Mouse (Mus musculus): ENCODE results near the gene Srsf7.
"Not testable (repeated sequence)": the region's sequence is repeated elsewhere in the genome, so short reads cannot be mapped to it uniquely, and the experiment has no call there.

Srsf7 gene

GRCm38 (mm10) chr17:80206671-80207581 is at the start of gene Srsf7, which contains the start of gene Ttc39d:
TSS of gene Srsf7 (minus strand) at chr17:80207307.
TSS of gene Ttc39d (plus strand) at chr17:80207460.
- peak; percentile 98 for DNase-seq (ENCODE audit: low read depth, low spot score)

GRCm38 (mm10) chr17:80255208-80255607 is 48.1 kb upstream of the Srsf7 start:
- no peak for DNase-seq (ENCODE audit: low read depth, low spot score)

DNA sequence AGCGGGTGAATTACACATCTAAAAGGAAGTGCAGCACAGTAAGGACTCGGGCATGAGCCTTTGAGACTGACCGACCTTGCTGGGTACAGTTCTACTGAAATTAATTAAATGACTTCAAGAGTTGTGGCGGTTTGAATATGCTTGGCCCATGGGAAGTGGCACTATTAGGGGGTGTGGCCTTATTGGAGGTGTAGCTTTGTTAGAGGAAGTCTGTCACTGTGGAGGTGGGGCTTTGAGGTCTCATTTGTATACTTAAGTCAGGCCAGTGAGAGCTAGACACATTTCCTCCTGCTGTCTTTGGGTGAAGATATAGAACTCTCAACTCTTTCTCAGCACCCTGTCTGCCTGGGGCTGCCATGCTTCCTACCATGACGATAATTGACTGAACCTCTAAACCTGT is 47.3 kb upstream of the Srsf7 start:
- DNase-seq (ENCODE audit: low read depth, low spot score) = no peak

- no peak for DNase-seq (ENCODE audit: low read depth, low spot score)
Measured at GRCm38 (mm10) chr17:80252757-80253525, 45.8 kb upstream of the Srsf7 start.

GRCm38 (mm10) chr17:80243116-80243515 is 36.0 kb upstream of the Srsf7 start:
- no peak for DNase-seq (ENCODE audit: low read depth, low spot score)

- DNase-seq (ENCODE audit: low read depth, low spot score) = no peak
Measured at GRCm38 (mm10) chr17:80241594-80241993, 34.5 kb upstream of the Srsf7 start.

- no peak for DNase-seq (ENCODE audit: low read depth, low spot score)
Measured at GRCm38 (mm10) chr17:80237475-80237874, 30.4 kb upstream of the Srsf7 start.

GRCm38 (mm10) chr17:80236805-80237204 is 29.7 kb upstream of the Srsf7 start:
- no peak for DNase-seq (ENCODE audit: low read depth, low spot score)

- DNase-seq (ENCODE audit: low read depth, low spot score) = no peak
Measured at GRCm38 (mm10) chr17:80235477-80235876, 28.4 kb upstream of the Srsf7 start.

- no peak for DNase-seq (ENCODE audit: low read depth, low spot score)
Measured at GRCm38 (mm10) chr17:80234376-80234775, 27.3 kb upstream of the Srsf7 start.

GRCm38 (mm10) chr17:80233844-80234243 is 26.7 kb upstream of the Srsf7 start:
- no peak for DNase-seq (ENCODE audit: low read depth, low spot score)

GRCm38 (mm10) chr17:80229396-80229795 is 22.3 kb upstream of the Srsf7 start:
- no peak for DNase-seq (ENCODE audit: low read depth, low spot score)

- DNase-seq (ENCODE audit: low read depth, low spot score) = not testable (repeated sequence)
Measured at GRCm38 (mm10) chr17:80225142-80225541, 18.0 kb upstream of the Srsf7 start.

- DNase-seq (ENCODE audit: low read depth, low spot score) = peak; percentile 80
Measured at GRCm38 (mm10) chr17:80224326-80225116, 17.4 kb upstream of the Srsf7 start, which contains the start of gene Gemin6. TSS of gene Gemin6 (plus strand) at chr17:80224441.

- no peak for DNase-seq (ENCODE audit: low read depth, low spot score)
Measured at GRCm38 (mm10) chr17:80223829-80224228, 16.7 kb upstream of the Srsf7 start.

- DNase-seq (ENCODE audit: low read depth, low spot score) = no peak
Measured at GRCm38 (mm10) chr17:80221890-80222628, 15.0 kb upstream of the Srsf7 start.

DNA sequence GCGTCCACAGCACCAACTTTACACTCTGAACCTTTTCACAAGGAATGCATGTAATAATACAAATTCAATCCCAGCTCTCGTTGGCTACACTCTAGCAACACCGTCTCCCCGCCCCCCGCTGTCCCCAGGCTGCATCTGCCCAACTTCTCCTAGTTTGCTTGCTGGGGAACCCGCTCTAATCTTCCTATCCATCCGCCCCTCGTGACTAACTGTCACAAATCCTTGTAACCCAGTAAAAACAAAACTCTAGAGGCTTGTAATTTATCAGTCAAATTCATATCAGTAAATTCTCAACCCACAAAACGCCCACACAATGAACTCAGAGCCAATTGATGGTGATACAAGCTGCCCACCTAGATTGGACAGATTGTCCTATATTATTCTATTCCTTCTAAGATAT is 14.1 kb upstream of the Srsf7 start:
- no peak for DNase-seq (ENCODE audit: low read depth, low spot score)

- no peak for DNase-seq (ENCODE audit: low read depth, low spot score)
Measured at GRCm38 (mm10) chr17:80220131-80220530, 13.0 kb upstream of the Srsf7 start.

DNA sequence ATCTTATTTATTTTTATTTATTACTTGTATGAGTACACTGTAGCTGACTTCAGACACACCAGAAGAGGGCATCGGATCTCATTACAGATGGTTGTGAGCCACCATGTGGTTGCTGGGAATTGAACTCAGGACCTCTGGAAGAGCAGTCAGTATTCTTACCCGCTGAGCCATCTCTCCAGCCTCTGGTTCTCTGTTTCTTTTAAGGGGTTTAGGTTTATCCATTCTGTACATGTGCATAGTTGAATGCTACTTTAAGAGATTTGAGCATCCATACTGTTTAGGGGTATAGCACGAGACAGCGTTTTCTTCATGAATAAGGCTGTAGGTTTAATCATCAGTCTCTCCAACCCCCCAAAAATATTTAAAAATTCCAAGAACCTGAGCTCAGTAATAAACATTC is 6.9 kb upstream of the Srsf7 start:
- not testable (repeated sequence) for DNase-seq (ENCODE audit: low read depth, low spot score)

- no peak for DNase-seq (ENCODE audit: low read depth, low spot score)
Measured at GRCm38 (mm10) chr17:80206301-80206670, 821 bp downstream of the Srsf7 start.

- DNase-seq (ENCODE audit: low read depth, low spot score) = no peak
Measured at GRCm38 (mm10) chr17:80205657-80206056, 1.4 kb downstream of the Srsf7 start.

Data from retina, postnatal 7 days (tissue).